Mouse (Mus musculus) stomach, embryonic 14.5 days (tissue): ENCODE measurements around the gene Hist1h2bq. TPM values are rescaled to one million over a fixed set of nuclear protein-coding genes. Genes with fewer than 3 reads are reported as not detected.
"Not testable (repeated sequence)": the region's sequence is repeated elsewhere in the genome, so short reads cannot be mapped to it uniquely, and the experiment has no call there.

ENCODE experiments used
- ATAC-seq: fragments of 200-750 bp; cut with Nextera tagmentation; 2 replicates; pipeline ENCODE4 v1.8.0; 2017; ENCODE audit warnings: low read depth, moderate TSS enrichment; ENCODE audit not compliant: insufficient number of reproducible peaks, insufficient read depth, low FRiP score
- H3K27ac ChIP-seq: fragments of 300-500 bp; sonication (generic); 2 replicates; pipeline ENCODE4 v1.5.1; 2014; ENCODE audit warnings: mild to moderate bottlenecking, low read length, moderate library complexity, mixed read lengths
- H3K27me3 ChIP-seq: fragments of 300-500 bp; sonication (generic); 2 replicates; pipeline ENCODE4 v1.6.1; 2014; ENCODE audit warnings: low read length, control low read depth, mixed read lengths; ENCODE audit not compliant: control insufficient read depth, insufficient read depth
- H3K36me3 ChIP-seq: fragments of 300-500 bp; sonication (generic); 2 replicates; pipeline ENCODE4 v1.6.1; 2014; ENCODE audit warnings: mild to moderate bottlenecking, control low read depth, low read length, moderate library complexity, mixed read lengths; ENCODE audit not compliant: control insufficient read depth, insufficient read depth
- H3K4me1 ChIP-seq: fragments of 300-500 bp; sonication (generic); 2 replicates; pipeline ENCODE4 v1.6.1; 2014; ENCODE audit warnings: low read length, control low read depth, mixed read lengths; ENCODE audit not compliant: control insufficient read depth, insufficient read depth
- H3K4me2 ChIP-seq: fragments of 300-500 bp; sonication (generic); replicated peaks from 2 replicates; pipeline ENCODE4 v1.6.1; 2014; ENCODE audit warnings: low read depth, low read length, control low read depth
- H3K4me3 ChIP-seq: fragments of 300-500 bp; sonication (generic); 2 replicates; pipeline ENCODE4 v1.5.1; 2014; ENCODE audit warnings: low read depth, low read length, control low read depth
- H3K9ac ChIP-seq: fragments of 300-500 bp; sonication (generic); replicated peaks from 2 replicates; pipeline ENCODE4 v1.6.1; 2014; ENCODE audit warnings: low read depth, mild to moderate bottlenecking, control low read depth, low read length, moderate library complexity, mixed read lengths
- H3K9me3 ChIP-seq: fragments of 300-500 bp; sonication (generic); 2 replicates; pipeline ENCODE4 v1.6.1; 2016; ENCODE audit warnings: low read depth, low read length, control low read depth; ENCODE audit not compliant: control insufficient read depth
- WGBS: fragments of 180-500 bp; shearing (Covaris S2); extraction: QIAGEN DNeasy Blood & Tissue Kit; methylation state at CpG from one replicate; pipeline ENCODE4 v1.1.7; 2014; 5-methylcytosine and 5-hydroxymethylcytosine counted together
- polyA plus RNA-seq: library from polyadenylated mRNA; unstranded; fragments of >200 nt; fragmentation: Nextera tagmentation; extraction: Ambion mirVana; gene quantifications from 2 replicates; pipeline ENCODE4 v1.2.1, GENCODE M21; 2014

Hist1h2bq gene
- polyA plus RNA-seq = 17.5 and 19.7 TPM in 2 replicates

DNA sequence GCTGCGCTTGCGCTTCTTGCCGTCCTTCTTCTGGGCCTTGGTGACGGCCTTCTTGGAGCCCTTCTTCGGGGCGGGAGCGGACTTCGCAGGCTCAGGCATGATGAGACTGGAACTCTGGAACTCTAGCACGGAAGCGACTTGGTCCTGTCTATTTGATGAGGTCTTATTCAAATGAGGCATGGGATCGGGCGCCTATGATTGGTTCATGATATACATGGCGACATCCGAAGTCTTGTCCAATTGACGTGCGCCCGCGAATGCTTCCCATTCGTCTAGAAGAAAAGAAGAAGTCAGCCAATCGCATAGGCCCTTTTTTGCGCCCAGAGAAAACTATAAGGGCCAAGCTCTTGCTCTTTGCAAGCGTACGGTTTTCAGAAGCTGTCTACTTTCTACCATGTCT lies at the start of gene Hist1h2bq, which contains the start of gene Hist1h2ao:
TSS of gene Hist1h2bq (minus strand) at position 125 of the 400 bp plus-strand sequence.
TSS of gene Hist1h2ao (plus strand) at position 393 of the 400 bp plus-strand sequence.
- not testable (repeated sequence) for H3K4me1 ChIP-seq, H3K9me3 ChIP-seq, H3K27ac ChIP-seq, H3K4me2 ChIP-seq, H3K9ac ChIP-seq, H3K36me3 ChIP-seq, H3K27me3 ChIP-seq, H3K4me3 ChIP-seq
- ATAC-seq = peak; percentile 97
- no CpG with 5 or more reads among the region's 23 CpGs for WGBS

DNA sequence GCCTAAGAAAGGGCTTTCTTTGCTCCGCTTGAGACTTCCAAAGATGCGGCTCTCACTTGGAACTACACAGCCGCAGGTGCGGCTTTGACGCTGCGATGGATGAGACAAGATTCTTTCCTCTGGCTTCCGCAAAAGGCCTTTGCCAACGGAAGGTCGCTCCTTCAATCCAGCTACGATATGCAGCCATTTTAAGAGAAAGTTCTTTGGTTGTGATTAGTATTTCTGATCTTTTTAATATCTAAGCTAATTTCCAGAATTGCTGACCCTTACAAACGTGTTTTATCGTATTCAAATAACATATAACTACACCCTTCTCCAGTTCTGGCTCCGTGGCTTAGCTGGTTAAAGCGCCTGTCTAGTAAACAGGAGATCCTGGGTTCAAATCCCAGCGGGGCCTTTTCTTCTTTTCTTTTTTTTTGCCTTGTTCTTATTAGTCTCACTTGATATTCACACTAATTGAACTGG lies 45.7 kb upstream of the Hist1h2bq start:
- no peak overlapping the region for H3K27ac ChIP-seq
- ATAC-seq = no peak
- H3K36me3 ChIP-seq = no peaks in the 10 kb centered on the region
- 3% methylated on average over 15 of the region's 15 CpGs for WGBS
- no peaks in the 10 kb centered on the region for H3K4me1 ChIP-seq
- H3K9ac ChIP-seq = 0 out of 2 replicates have a peak overlapping the region, but pooled peaks have one; percentile 14
- H3K4me2 ChIP-seq = peak overlapping the region; percentile 53
- peak overlapping the region; percentile 37 for H3K4me3 ChIP-seq
- no peaks in the 10 kb centered on the region for H3K27me3 ChIP-seq
- H3K9me3 ChIP-seq = no peaks in the 10 kb centered on the region

DNA sequence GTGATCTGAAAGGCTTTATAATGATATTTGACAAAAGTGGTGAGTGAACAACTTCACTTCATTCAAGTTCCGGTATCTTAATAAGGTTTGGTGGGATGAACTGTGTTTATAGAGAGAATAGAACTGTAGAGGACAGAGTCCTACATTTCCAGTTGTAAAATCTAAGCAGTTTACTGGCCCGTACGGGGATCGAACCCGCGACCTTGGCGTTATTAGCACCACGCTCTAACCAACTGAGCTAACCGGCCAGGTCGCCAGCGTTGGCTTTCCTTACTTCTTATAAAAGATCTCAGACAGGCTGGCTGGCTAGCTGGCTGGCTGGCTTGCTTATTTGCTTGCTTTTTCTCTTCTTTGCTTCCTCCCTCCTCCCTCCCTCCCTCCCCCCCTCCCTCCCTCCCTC lies 45.1 kb upstream of the Hist1h2bq start:
- Histone ChIP-seq H3K4me1 (no peaks in the 10 kb centered on the region), H3K36me3 (no peaks in the 10 kb centered on the region), H3K27ac (no peak overlapping the region), H3K9me3 (no peaks in the 10 kb centered on the region), H3K4me2 (peak overlapping the region; percentile 53; the same call in 1 of the 2 replicates), H3K4me3 (peak overlapping the region; percentile 37), H3K27me3 (no peaks in the 10 kb centered on the region), H3K9ac (no peak overlapping the region)
- 5% methylated on average over 11 of the region's 11 CpGs for WGBS
- ATAC-seq = peak; percentile 69; the same call in 1 of the 2 replicates

DNA sequence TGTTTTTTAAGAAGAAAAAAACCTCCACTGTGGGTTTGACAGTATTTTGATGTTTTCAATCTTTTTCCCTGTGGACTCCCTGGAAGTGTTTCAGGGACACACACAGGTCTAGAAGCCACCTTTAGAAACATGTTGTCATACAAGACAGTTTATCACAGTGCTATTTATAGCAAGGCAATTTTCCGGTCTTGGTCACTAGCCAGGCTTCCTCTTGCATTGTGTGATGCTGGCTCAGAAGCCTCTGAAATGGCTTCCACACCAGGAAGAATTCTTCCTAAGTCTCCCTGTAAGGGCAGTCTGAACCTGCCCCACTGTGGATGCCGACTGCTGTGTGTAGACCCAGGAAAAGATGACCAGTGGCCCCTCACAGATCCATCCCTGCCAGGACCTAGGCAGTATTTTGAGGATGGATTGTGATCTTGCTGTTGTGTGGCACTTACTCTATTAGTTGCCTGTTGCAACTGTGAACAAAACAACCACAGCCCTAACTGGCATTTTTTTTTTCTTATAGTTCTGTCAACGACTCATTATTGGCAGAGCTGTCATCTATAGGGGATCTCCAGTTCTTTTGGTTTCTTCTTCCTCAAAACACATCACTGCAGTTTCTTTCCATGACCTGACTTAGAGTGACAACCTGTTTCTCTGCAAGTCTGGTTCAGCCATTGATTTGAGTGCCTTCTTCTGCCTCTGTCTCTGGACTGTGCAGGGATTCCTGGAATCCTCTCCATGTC lies 42.4 kb upstream of the Hist1h2bq start:
- ATAC-seq = no peak
- H3K4me2 ChIP-seq = no peak overlapping the region
- H3K27ac ChIP-seq = no peak overlapping the region
- no peak overlapping the region for H3K9ac ChIP-seq
- no peaks in the 10 kb centered on the region for H3K9me3 ChIP-seq
- 54% methylated on average over 3 of the region's 3 CpGs for WGBS
- no peaks in the 10 kb centered on the region for H3K36me3 ChIP-seq
- H3K4me3 ChIP-seq = no peak overlapping the region
- no peaks in the 10 kb centered on the region for H3K27me3 ChIP-seq
- H3K4me1 ChIP-seq = no peaks in the 10 kb centered on the region

DNA sequence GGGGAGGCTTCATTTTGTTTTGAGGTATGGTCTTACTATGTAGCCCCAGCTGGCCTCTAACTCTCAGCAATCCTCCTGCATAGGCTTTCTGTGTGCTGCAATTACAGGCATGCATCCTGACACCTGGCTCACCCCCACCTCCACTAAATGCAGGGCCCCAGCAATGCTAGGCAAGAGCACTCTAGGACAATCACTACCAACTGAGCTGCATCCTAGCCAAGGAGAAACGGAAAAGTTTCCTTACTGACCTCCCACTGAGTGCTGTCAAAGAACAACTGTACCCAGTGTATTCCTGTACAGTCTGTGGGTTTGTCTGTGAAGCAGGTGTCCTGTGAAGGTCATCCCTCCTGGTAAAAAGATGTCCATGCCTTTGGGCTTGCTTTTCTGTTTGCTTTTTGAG lies 40.7 kb upstream of the Hist1h2bq start:
- H3K27ac ChIP-seq, H3K4me1 ChIP-seq, H3K4me2 ChIP-seq, H3K27me3 ChIP-seq, H3K9me3 ChIP-seq, H3K4me3 ChIP-seq, H3K36me3 ChIP-seq, H3K9ac ChIP-seq, ATAC-seq: not testable (repeated sequence)
- 46% methylated on average over 1 of the region's 1 CpGs for WGBS

DNA sequence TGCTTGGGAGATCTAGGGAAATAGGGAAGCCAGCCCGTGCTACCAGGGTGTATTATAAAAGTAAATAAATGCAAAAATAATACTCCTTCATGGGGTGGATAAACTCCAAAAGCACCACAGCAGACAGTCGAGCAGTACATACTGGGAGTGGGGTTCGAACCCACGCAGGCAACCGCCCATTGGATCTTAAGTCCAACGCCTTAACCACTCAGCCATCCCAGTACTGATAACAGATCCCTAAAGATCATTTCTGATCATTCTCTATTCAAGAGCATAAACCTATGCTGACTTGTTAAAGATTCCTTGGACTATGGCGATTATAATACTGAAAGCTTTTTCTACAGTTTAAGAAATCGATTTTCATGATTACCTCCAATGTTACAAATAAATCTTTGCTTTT lies 37.9 kb upstream of the Hist1h2bq start:
- H3K36me3 ChIP-seq = no peaks in the 10 kb centered on the region
- 32% methylated on average over 8 of the region's 8 CpGs for WGBS
- ATAC-seq = no peak

DNA sequence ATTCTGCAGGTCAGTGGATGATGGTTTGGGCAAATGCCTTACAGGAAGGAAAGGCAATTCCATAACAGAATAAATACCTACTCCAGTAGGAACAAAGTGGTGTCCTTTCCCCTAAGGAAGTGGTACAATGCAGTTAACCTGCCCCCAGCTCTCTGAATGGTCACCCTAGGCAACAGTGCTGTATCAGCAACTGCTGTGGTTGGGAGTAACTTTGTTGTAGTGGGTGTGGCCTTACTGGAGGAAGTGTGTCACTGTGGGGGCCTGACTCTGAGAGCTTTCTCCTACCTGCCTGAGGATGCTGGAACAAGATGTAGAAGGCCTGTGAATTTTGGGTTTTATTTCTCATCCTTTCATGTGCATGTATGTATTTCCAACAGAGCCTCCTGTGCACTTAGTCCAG lies 36.4 kb upstream of the Hist1h2bq start:
- not testable (repeated sequence) for H3K4me3 ChIP-seq, H3K4me2 ChIP-seq, H3K9ac ChIP-seq, H3K9me3 ChIP-seq, H3K27me3 ChIP-seq, ATAC-seq, H3K4me1 ChIP-seq, H3K36me3 ChIP-seq, H3K27ac ChIP-seq

More for the DNA sequence above, 37.9 kb upstream of the Hist1h2bq start:
- Histone ChIP-seq H3K9me3 (no peaks in the 10 kb centered on the region), H3K4me1 (no peaks in the 10 kb centered on the region), H3K4me3 (no peak overlapping the region), H3K9ac (no peak overlapping the region), H3K4me2 (no peak overlapping the region), H3K27ac (no peak overlapping the region), H3K27me3 (no peaks in the 10 kb centered on the region)

DNA sequence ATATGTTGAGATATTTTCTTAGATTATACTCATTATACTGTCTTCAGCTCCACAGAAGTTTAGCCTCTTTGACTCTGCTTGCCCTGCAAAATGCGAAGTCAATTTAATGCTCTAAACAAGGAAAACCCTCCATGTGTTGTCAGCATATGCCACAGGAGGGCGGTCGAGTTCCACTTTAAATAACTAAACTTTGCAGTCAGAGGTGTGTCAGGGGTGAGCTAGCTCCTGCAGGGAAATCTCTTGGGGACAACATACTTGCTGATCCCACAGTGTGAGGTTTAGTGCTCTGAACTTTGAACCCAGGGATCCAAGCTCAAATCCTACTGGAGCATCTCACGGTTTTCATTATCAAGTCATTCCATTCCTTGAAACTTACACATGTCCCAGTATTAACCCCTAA lies 30.5 kb upstream of the Hist1h2bq start:
- not testable (repeated sequence) for H3K4me2 ChIP-seq

DNA sequence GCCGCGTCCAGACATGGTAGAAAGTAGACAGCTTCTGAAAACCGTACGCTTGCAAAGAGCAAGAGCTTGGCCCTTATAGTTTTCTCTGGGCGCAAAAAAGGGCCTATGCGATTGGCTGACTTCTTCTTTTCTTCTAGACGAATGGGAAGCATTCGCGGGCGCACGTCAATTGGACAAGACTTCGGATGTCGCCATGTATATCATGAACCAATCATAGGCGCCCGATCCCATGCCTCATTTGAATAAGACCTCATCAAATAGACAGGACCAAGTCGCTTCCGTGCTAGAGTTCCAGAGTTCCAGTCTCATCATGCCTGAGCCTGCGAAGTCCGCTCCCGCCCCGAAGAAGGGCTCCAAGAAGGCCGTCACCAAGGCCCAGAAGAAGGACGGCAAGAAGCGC lies 23.5 kb upstream of the Hist1h2bq start, which contains the start of the genes Hist1h2ap and Hist1h2br:
TSS of gene Hist1h2ap (minus strand) at position 47 of the 400 bp plus-strand sequence.
TSS of gene Hist1h2br (plus strand) at position 283 of the 400 bp plus-strand sequence.
- H3K9ac ChIP-seq, H3K9me3 ChIP-seq, H3K27me3 ChIP-seq, H3K27ac ChIP-seq, H3K36me3 ChIP-seq, H3K4me3 ChIP-seq, H3K4me2 ChIP-seq, H3K4me1 ChIP-seq: not testable (repeated sequence)
- peak; percentile 94 for ATAC-seq
- no CpG with 5 or more reads among the region's 24 CpGs for WGBS

More for the DNA sequence above, 30.5 kb upstream of the Hist1h2bq start:
- not testable (repeated sequence) for H3K36me3 ChIP-seq, H3K9ac ChIP-seq, H3K27me3 ChIP-seq, H3K4me1 ChIP-seq, H3K9me3 ChIP-seq, H3K4me3 ChIP-seq, H3K27ac ChIP-seq
- peak; percentile 77; the same call in 1 of the 2 replicates for ATAC-seq
- WGBS = no CpG with 5 or more reads among the region's 4 CpGs
